Mouse (Mus musculus): ENCODE measurements around the gene Rsbn1l.

- no peak for TF ChIP-seq MAX (IDR thresholded peaks at IDR 0.05; ENCODE audit: low read length)
- no peak for TF ChIP-seq POLR2A (IDR thresholded peaks at IDR 0.05; ENCODE audit: low read depth, low read length)
- TF ChIP-seq MAFK (IDR thresholded peaks at IDR 0.05; ENCODE audit: insufficient replicate concordance, low read length), result no peak
- TF ChIP-seq CTCF (conservative IDR thresholded peaks at IDR 0.05 in 1 of 2, IDR thresholded peaks at IDR 0.05 in 1 of 2; ENCODE audit: low read depth in 2 of 2, low read length in 2 of 2), result no peak
- TF ChIP-seq MEF2A (IDR thresholded peaks at IDR 0.05; ENCODE audit: borderline replicate concordance, low read depth, low read length), result no peak
- no peak for TF ChIP-seq USF2 (conservative IDR thresholded peaks at IDR 0.05; ENCODE audit: low read depth, low read length)
- TF ChIP-seq BHLHE40 (IDR thresholded peaks at IDR 0.05; ENCODE audit: low read depth, low read length), result no peak
- no peak for TF ChIP-seq MYC (IDR thresholded peaks at IDR 0.05; ENCODE audit: low read depth, low read length)
- TF ChIP-seq UBTF (IDR thresholded peaks at IDR 0.05; ENCODE audit: low read depth, low read length), result no peak
Observed at GRCm38 (mm10) chr5:20952337-20952925, 3.8 kb downstream of the Rsbn1l start.

All from CH12.LX (cell line).